In genomic region chr11:35155281-35155680, GRCm38 (mm10) we compare ENCODE assay signal across 22 mouse cellular contexts. TPM values are rescaled to one million over a fixed set of nuclear protein-coding genes. Genes with fewer than 3 reads are reported as not detected.
A peak's percentile ranks its signal among the peaks of the same experiment; 100 is the strongest.
DNase-seq lines count a peak whose midpoint lies in the region; ATAC-seq lines count a peak whose summit lies in the region.
"Had no signal": no experiment of that assay in that cellular context is flagged by ENCODE, and none has a peak within 500 bp of the region (broad histone marks: within the 10 kb centered on the region; RNA-seq: fewer than 3 reads in every experiment).

No protein-coding gene starts in this region.

- H3K4me3 ChIP-seq in embryonic facial prominence, embryonic 15.5 days (replicated peaks), result no peak overlapping the region
- H3K4me3 ChIP-seq: forebrain, embryonic 10.5 days; gastrocnemius, adult 2 months; heart, embryonic 13.5 days; hindbrain, embryonic 15.5 days; intestine, embryonic 15.5 days; megakaryocyte, embryonic 14.5 days had no signal

- H3K27me3 ChIP-seq in embryonic facial prominence, embryonic 15.5 days, result no peaks in the 10 kb centered on the region
- H3K27me3 ChIP-seq: heart, embryonic 13.5 days; intestine, embryonic 15.5 days; megakaryocyte, embryonic 14.5 days had no signal

- WGBS in embryonic facial prominence, embryonic 15.5 days, result 42% methylated on average over 7 of the region's 7 CpGs

- no peak overlapping the region for H3K4me2 ChIP-seq in embryonic facial prominence, embryonic 15.5 days (replicated peaks)
- H3K4me2 ChIP-seq: heart, embryonic 13.5 days; hindbrain, embryonic 15.5 days; intestine, embryonic 15.5 days had no signal

- no peaks in the 10 kb centered on the region for H3K9me3 ChIP-seq in embryonic facial prominence, embryonic 15.5 days (replicated peaks)
- H3K9me3 ChIP-seq: forebrain, embryonic 10.5 days; heart, embryonic 13.5 days; hindbrain, embryonic 15.5 days; intestine, embryonic 15.5 days; megakaryocyte, embryonic 14.5 days had no signal

- DNase-seq in brain, adult 2 months (ENCODE audit: low read depth, low spot score), result peak; percentile 56
- DNase-seq in cerebellum, adult 18-20 months, result peak; percentile 58 to 68
- DNase-seq in cerebellum, postnatal 25 days, result peak; percentile 73 to 78
- DNase-seq in B cell, adult 2 months, result no peak
- DNase-seq in left cerebral cortex, postnatal 14 days (ENCODE audit: low spot score in 2 of 2), result no peak
- DNase-seq in testis, postnatal 14 days (ENCODE audit: low spot score), result no peak
- DNase-seq: forebrain, postnatal 0 days; gastrocnemius, adult 2 months; heart, postnatal 4 days; kidney, adult 9 months; kidney, postnatal 36 days; lung, postnatal 14 days; right cerebral cortex, postnatal 4 days had no signal

- H3K9ac ChIP-seq in embryonic facial prominence, embryonic 15.5 days, result no peak overlapping the region
- H3K9ac ChIP-seq: forebrain, postnatal 0 days; heart, embryonic 13.5 days; hindbrain, embryonic 15.5 days; intestine, embryonic 15.5 days had no signal

- peaks cover 55% of the 10 kb centered on the region for H3K4me1 ChIP-seq in embryonic facial prominence, embryonic 15.5 days
- H3K4me1 ChIP-seq: intestine, embryonic 15.5 days; megakaryocyte, embryonic 14.5 days had no signal

- ATAC-seq in embryonic facial prominence, embryonic 15.5 days (ENCODE audit: insufficient number of reproducible peaks, low FRiP score, low TSS enrichment, low read depth), result no peak
- ATAC-seq in erythroid progenitor cell, adult 5-6 weeks (replicated peaks; ENCODE audit: low FRiP score, poor library complexity, severe bottlenecking), result no peak
- ATAC-seq: forebrain, postnatal 0 days; intestine, embryonic 15.5 days; midbrain, embryonic 16.5 days had no signal

- intact Hi-C loops in left cerebral cortex, postnatal 14 days (cut with DNase I), result no loop called here

- no peaks in the 10 kb centered on the region for H3K36me3 ChIP-seq in embryonic facial prominence, embryonic 15.5 days
- H3K36me3 ChIP-seq: forebrain, embryonic 10.5 days; heart, embryonic 13.5 days; hindbrain, embryonic 15.5 days; intestine, embryonic 15.5 days had no signal

- peak overlapping the region; percentile 68; the same call in 1 of the 2 replicates for H3K27ac ChIP-seq in embryonic facial prominence, embryonic 15.5 days (replicated peaks)
- H3K27ac ChIP-seq: forebrain, embryonic 10.5 days; gastrocnemius, adult 2 months; heart, embryonic 13.5 days; hindbrain, embryonic 15.5 days; intestine, embryonic 15.5 days had no signal

RNA-seq across cellular contexts. Expression of gene Slit3, which starts 34.3 kb away (rescaled TPM):
- 27.6 and 30.1 TPM in 2 replicates for polyA plus RNA-seq in embryonic facial prominence, embryonic 15.5 days (2015; fragmentation: Nextera tagmentation; extraction: Ambion mirVana)
- total RNA-seq in erythroid progenitor cell, adult 5-6 weeks (2015; ENCODE audit: low replicate concordance), result 0.72 TPM in 1 of 2 replicates, not detected in the other
- not detected in 2 replicates for total RNA-seq in erythroid progenitor cell, adult 5-6 weeks (2017; ENCODE audit: low replicate concordance)
- total RNA-seq in left cerebral cortex, postnatal 14 days (2021), result 10 to 100 TPM; 58.3 to 58.6 TPM
- total RNA-seq: neutrophil, adult 5-6 weeks had no signal

Comparison
In these comparisons a context has a peak if more than half of its experiments do, and no peak if none do; other contexts are left out.
1. DNase-seq: peak in brain, adult 2 months (single experiment), cerebellum, adult 18-20 months (2 of 2) and cerebellum, postnatal 25 days (2 of 2); none in B cell, adult 2 months (0 of 2), left cerebral cortex, postnatal 14 days (0 of 2) and testis, postnatal 14 days (single experiment).
2. RNA of gene Slit3, which starts 34.3 kb away (total RNA-seq): 58.3 to 58.6 TPM in left cerebral cortex, postnatal 14 days; 0.72 TPM in erythroid progenitor cell, adult 5-6 weeks; every median in the first group is over 10 times any median in the second.